Mouse (Mus musculus): ENCODE data around the gene Cxcr6.

DNA sequence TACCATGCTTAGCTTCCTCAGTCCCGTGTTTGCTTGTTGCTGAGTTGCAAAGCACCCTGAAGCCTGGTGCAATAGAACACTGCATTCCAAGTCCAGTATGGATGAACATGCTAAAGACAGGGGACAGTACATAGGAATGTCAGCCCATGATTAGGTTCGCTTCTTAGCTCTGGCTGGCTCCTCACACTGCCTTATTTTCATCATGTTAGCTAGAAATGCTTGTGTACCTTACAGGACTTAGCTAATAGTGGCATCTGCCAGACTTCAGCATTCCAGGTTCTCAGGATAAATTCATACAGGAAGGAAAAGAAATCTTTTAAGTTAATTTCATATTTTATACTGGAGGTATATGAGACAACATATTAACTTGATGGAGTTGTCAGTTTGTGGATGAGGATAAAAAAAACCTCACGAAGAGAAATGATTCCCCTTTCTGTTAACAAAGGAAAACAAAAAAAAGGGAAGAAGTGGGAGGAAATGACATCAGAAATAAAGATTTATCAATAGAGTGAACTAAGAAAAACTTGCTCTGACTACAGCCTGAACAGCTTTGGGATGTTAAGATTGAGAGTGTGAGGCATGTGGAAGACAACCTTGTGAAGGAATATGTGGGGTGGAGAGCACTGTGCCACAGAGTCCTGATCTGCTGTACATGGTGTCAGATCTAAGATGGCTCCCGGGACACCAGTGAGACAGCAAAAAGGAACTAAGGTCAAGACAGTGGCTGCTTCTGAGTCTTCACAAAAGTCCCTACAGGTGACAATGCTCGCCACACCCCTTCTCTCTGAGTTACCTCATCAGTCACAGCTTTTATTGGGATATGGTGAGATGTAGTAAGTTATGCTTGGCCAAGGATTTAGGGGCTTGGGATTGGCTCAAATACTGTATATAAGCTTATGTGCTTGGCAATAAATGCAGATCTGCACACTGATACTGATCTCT lies 46.4 kb downstream of the Cxcr6 start:
- no peak for TF ChIP-seq CTCF (IDR thresholded peaks at IDR 0.05)
- TF ChIP-seq POLR2A (IDR thresholded peaks at IDR 0.05; ENCODE audit: insufficient read depth, low read depth, low read length) = no peak
